Mouse (Mus musculus): ENCODE measurements at regions not wholly inside any gene's neighbourhood (a gene's known extent, or its start where the extent isn't known, plus 50 kb on each side); places are given as distances from the start of the nearest gene placed in this dataset.

- DNase-seq: no peak
Measured at GRCm38 (mm10) chr14:9338220-9338619, 672.2 kb upstream of the 4930452B06Rik start.

GRCm38 (mm10) chr14:9337107-9337506 lies 671.1 kb upstream of the 4930452B06Rik start:
- DNase-seq: no peak

More at GRCm38 (mm10) chr14:9338220-9338619, 672.2 kb upstream of the 4930452B06Rik start:
- intact Hi-C loops (cut with DNase I; ENCODE audit: low total_unique reads): no loop called here

GRCm38 (mm10) chr14:9331593-9331992 lies 665.6 kb upstream of the 4930452B06Rik start:
- DNase-seq: no peak
- intact Hi-C loops (cut with DNase I; ENCODE audit: low total_unique reads): no loop called here

More at GRCm38 (mm10) chr14:9337107-9337506, 671.1 kb upstream of the 4930452B06Rik start:
- intact Hi-C loops (cut with DNase I; ENCODE audit: low total_unique reads): no loop called here

- intact Hi-C loops (cut with DNase I; ENCODE audit: low total_unique reads): no loop called here
- no peak for DNase-seq
Measured at GRCm38 (mm10) chr14:9330767-9331166, 664.7 kb upstream of the 4930452B06Rik start.

GRCm38 (mm10) chr14:9329839-9330485 lies 663.9 kb upstream of the 4930452B06Rik start:
- intact Hi-C loops (cut with DNase I; ENCODE audit: low total_unique reads): no loop called here
- no peak for DNase-seq

- intact Hi-C loops (cut with DNase I; ENCODE audit: low total_unique reads): no loop called here
- DNase-seq: no peak
Measured at GRCm38 (mm10) chr14:9327344-9327743, 661.3 kb upstream of the 4930452B06Rik start.

- no peak for DNase-seq
- intact Hi-C loops (cut with DNase I; ENCODE audit: low total_unique reads): no loop called here
Measured at GRCm38 (mm10) chr14:9319842-9320241, 653.8 kb upstream of the 4930452B06Rik start.

- DNase-seq: no peak
- intact Hi-C loops (cut with DNase I; ENCODE audit: low total_unique reads): no loop called here
Measured at GRCm38 (mm10) chr14:9318796-9319465, 652.9 kb upstream of the 4930452B06Rik start.

GRCm38 (mm10) chr14:9315224-9315623 lies 649.2 kb upstream of the 4930452B06Rik start:
- intact Hi-C loops (cut with DNase I; ENCODE audit: low total_unique reads): no loop called here
- no peak for DNase-seq

- no peak for DNase-seq
- intact Hi-C loops (cut with DNase I; ENCODE audit: low total_unique reads): no loop called here
Measured at GRCm38 (mm10) chr14:9296145-9296544, 630.1 kb upstream of the 4930452B06Rik start.

- intact Hi-C loops (cut with DNase I; ENCODE audit: low total_unique reads): no loop called here
- DNase-seq: no peak
Measured at GRCm38 (mm10) chr14:9294555-9294954, 628.5 kb upstream of the 4930452B06Rik start.

GRCm38 (mm10) chr14:9288103-9288502 lies 622.1 kb upstream of the 4930452B06Rik start:
- intact Hi-C loops (cut with DNase I; ENCODE audit: low total_unique reads): no loop called here
- no peak for DNase-seq

- DNase-seq: no peak
- intact Hi-C loops (cut with DNase I; ENCODE audit: low total_unique reads): no loop called here
Measured at GRCm38 (mm10) chr14:9285606-9286002, 619.6 kb upstream of the 4930452B06Rik start.

GRCm38 (mm10) chr14:9284976-9285605 lies 619.1 kb upstream of the 4930452B06Rik start:
- intact Hi-C loops (cut with DNase I; ENCODE audit: low total_unique reads): no loop called here
- DNase-seq: no peak

GRCm38 (mm10) chr14:9267282-9268091 lies 601.4 kb upstream of the 4930452B06Rik start:
- DNase-seq: no peak
- intact Hi-C loops (cut with DNase I; ENCODE audit: low total_unique reads): no loop called here

- DNase-seq: no peak
- intact Hi-C loops (cut with DNase I; ENCODE audit: low total_unique reads): no loop called here
Measured at GRCm38 (mm10) chr14:9252017-9252416, 586.0 kb upstream of the 4930452B06Rik start.

- no peak for DNase-seq
- intact Hi-C loops (cut with DNase I; ENCODE audit: low total_unique reads): no loop called here
Measured at GRCm38 (mm10) chr14:9245266-9245665, 579.2 kb upstream of the 4930452B06Rik start.

GRCm38 (mm10) chr14:9243336-9243735 lies 577.3 kb upstream of the 4930452B06Rik start:
- intact Hi-C loops (cut with DNase I; ENCODE audit: low total_unique reads): no loop called here
- DNase-seq: no peak

GRCm38 (mm10) chr14:9242118-9242517 lies 576.1 kb upstream of the 4930452B06Rik start:
- DNase-seq: no peak
- intact Hi-C loops (cut with DNase I; ENCODE audit: low total_unique reads): no loop called here

GRCm38 (mm10) chr14:9227670-9228069 lies 561.6 kb upstream of the 4930452B06Rik start:
- intact Hi-C loops (cut with DNase I; ENCODE audit: low total_unique reads): no loop called here
- DNase-seq: no peak
